Mouse (Mus musculus) CD4-positive, CD25-positive, alpha-beta regulatory T cell (primary cell): ENCODE measurements around the gene Slc35f1. TPM values are rescaled to one million over a fixed set of nuclear protein-coding genes. Genes with fewer than 3 reads are reported as not detected.

Source experiments
- polyA plus RNA-seq: library from polyadenylated mRNA; unstranded; fragments of 100-300 nt; shearing (Covaris generic); gene quantifications from one replicate; pipeline ENCODE4 v1.2.1, GENCODE M21; 2017

The Slc35f1 gene
- not detected for polyA plus RNA-seq

GRCm38 (mm10) chr10:52690334-52690991, at the start of gene Slc35f1:
Gene Slc35f1 (plus strand): TSS chr10:52690533.

